Mouse (Mus musculus): ENCODE data around the gene Psmb3. TPM values are rescaled to one million over a fixed set of nuclear protein-coding genes. Genes with fewer than 3 reads are reported as not detected.
"Not testable (repeated sequence)": the region's sequence is repeated elsewhere in the genome, so short reads cannot be mapped to it uniquely, and the experiment has no call there.

Psmb3 gene
- total RNA-seq, 2 experiments from 2014 or later, result 150 to 151 TPM

DNA sequence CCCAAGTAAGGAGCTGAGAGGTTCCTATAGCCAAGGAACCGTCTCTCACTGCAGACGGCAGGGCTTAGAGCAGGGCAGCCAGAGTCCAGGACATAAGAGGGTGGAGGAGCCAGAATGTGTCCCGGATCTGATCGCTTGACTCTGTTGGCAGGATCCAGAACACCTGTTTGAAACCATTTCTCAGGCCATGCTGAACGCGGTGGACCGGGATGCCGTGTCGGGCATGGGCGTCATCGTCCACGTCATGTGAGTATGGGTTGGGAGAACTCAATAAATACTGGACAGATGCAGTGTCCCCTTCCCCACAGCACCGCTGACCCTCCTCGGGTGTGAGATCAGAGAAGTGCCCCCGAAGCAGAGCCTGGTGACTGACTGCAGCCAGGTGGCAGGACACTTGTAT, 9.1 kb downstream of the Psmb3 start:
- intact Hi-C loops (cut with DNase I), result no loop called here
- DNase-seq (ENCODE audit: low spot score), result no peak

GRCm38 (mm10) chr11:97713896-97714295, 10.7 kb downstream of the Psmb3 start:
- DNase-seq (ENCODE audit: low spot score), result no peak
- intact Hi-C loops (cut with DNase I), result no loop called here

DNA sequence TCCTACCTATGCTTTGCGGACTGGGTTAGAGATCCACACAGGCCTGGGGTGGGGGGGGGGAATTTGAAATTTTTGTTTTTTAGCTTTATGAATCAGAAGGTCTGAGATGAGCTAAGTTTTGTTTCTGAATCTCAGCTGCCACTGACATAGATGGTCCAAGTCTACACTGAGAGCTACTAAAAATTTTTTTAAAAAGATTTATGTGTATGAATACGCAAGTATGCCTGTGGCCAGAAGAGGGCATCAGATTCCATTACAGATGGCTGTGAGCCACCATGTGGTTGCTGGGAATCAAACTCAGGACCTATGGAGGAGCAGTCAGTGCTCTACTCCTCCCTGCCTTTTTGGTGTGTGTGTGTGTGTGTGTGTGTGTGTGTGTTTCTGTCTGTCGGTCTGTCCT, 11.2 kb downstream of the Psmb3 start:
- intact Hi-C loops (cut with DNase I), result no loop called here
- DNase-seq (ENCODE audit: low spot score), result no peak

DNA sequence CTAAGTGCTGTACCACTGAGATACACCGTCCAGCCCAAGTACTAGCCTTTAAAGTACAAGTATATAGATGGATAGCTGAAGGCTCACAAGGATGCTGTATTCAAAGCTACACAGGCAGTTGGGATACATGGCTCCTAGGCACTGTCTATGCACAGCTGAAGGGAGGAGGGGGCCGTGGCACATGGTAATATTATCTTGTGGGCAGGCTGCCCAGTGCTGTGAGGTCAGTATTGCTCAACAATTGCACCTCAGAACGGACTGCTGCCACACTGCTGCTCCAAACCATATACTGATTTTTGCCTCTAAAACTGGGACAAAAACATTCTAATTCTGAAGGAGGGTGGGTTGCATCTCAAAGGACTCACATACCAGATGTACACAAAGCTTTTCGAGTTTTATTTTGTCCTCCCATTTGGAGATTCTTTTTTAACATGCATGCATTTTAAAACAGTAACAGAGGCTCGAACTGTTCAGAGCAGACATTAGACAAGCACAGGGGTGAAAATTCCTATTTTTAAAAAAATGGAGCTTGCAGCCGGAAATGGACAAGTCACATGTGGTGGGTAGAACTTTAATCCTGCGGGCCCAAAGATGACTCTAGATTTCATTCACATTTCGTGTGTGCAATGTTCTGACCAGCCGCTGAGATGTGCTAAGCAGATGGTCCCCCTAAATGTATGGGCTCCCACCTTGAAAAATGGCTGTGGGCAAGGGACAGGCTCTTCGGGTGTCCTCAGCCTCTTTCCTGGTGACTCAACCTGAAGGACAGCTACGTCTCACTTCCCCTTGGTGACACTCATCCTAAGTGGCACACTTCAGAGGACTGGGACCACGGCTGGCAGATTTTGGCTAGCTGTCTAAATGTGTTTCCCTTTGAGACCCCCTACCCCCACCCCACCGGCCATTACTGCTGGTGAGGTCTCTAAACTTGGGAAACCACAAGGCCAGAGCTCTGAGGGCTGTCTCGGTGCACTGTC, 11.9 kb downstream of the Psmb3 start:
- intact Hi-C loops (cut with DNase I), result no loop called here

GRCm38 (mm10) chr11:97716021-97716420, 12.8 kb downstream of the Psmb3 start:
- no peak for DNase-seq (ENCODE audit: low spot score)
- intact Hi-C loops (cut with DNase I), result no loop called here

More for the DNA sequence above, 11.9 kb downstream of the Psmb3 start:
- DNase-seq (ENCODE audit: low spot score), result peak; percentile 31

- no peak for DNase-seq (ENCODE audit: low spot score)
- intact Hi-C loops (cut with DNase I), result no loop called here
Measured at GRCm38 (mm10) chr11:97717369-97718280, 14.4 kb downstream of the Psmb3 start.

DNA sequence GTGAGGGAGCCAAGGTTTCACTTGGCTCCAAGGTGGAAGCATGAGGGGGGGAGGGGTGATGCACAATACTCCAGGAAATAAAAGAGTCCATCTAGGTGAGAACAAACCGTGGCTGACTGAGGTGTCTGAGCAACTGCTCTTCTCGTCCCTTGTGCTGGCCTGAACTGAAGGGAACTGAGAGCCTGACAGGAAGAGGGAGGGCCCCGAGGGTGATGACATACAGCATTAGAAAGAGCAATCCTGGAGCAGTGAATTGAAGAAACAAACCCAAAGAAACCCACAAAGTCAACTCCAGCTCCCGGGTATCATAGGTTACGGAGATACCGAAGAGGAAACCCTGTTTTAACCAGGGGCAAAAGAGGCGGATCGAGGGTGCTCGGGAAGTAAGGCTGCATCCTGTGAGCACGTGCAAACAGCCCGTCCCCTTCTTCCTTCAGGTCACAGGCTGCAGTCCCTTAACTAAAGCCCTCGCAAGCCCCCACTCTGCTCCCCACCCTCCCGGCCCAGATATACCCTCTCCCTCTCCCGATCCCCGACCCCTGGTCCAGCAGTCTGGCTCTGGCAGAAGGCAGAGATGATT, 15.2 kb downstream of the Psmb3 start:
- intact Hi-C loops (cut with DNase I), result no loop called here
- no peak for DNase-seq (ENCODE audit: low spot score)

GRCm38 (mm10) chr11:97719041-97719440, 15.8 kb downstream of the Psmb3 start:
- intact Hi-C loops (cut with DNase I), result no loop called here
- no peak for DNase-seq (ENCODE audit: low spot score)

DNA sequence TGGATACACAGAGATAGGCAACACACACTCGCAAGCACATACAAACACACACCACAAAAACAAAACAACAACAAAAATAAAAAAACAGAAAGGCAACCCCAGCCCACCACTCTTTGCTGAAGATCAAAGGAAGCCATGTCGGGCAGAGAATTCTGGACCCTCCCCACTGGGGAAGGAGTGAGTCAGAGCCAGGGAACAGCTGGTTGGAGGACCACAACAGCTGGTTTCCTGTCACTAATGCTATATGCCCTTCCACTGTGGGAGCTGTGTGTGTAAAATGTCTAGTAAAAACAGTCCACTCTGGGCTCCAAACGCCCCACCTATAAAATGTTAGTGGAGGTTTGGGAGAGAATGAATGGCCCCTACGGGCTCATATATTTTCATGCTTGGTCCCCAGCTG, 18.1 kb downstream of the Psmb3 start:
- no peak for DNase-seq (ENCODE audit: low spot score)
- intact Hi-C loops (cut with DNase I), result no loop called here

- no peak for DNase-seq (ENCODE audit: low spot score)
- intact Hi-C loops (cut with DNase I), result no loop called here
Measured at GRCm38 (mm10) chr11:97723709-97724108, 20.5 kb downstream of the Psmb3 start.

GRCm38 (mm10) chr11:97728311-97728710, 25.1 kb downstream of the Psmb3 start:
- intact Hi-C loops (cut with DNase I), result no loop called here
- no peak for DNase-seq (ENCODE audit: low spot score)

- no peak for DNase-seq (ENCODE audit: low spot score)
- intact Hi-C loops (cut with DNase I), result no loop called here
Measured at GRCm38 (mm10) chr11:97728730-97729129, 25.5 kb downstream of the Psmb3 start.

DNA sequence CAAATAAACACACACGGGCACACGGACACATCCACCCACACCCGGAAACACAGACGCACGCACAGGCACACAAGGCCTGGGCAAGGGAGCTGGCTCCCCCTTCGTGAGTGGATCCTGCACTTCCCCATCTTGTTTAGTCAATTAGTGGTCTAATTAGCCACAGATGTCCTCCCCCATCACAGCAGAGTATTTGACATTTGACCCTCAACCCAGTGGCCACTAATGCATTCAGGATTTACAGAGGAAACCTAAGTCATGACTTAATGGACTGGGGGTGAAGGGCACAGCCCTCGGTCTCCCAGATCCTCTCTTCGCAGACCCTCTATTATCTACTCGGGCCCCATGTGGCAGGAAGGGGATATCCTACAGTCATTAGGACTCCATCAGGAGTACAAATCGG, 30.5 kb downstream of the Psmb3 start:
- no peak for DNase-seq (ENCODE audit: low spot score)
- intact Hi-C loops (cut with DNase I), result no loop called here

DNA sequence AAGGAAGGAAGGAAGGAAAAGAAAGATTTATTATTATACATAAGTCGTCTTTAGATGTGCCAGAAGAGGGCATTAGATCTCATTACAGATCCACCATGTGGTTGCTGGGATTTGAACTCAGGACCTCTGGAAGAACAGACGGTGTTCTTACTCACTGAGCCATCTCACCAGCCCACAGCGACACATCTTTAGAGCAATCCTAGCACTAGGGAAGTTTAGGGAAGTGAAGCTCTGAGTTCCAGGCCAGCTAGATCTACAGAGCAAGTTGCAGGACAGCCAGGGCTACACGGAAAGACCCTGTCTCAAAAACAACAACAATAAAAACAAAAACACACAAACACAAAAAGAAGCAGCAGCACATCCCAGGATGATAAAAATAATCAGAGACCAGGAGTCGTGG, 31.6 kb downstream of the Psmb3 start:
- intact Hi-C loops (cut with DNase I); DNase-seq (ENCODE audit: low spot score): not testable (repeated sequence)

DNA sequence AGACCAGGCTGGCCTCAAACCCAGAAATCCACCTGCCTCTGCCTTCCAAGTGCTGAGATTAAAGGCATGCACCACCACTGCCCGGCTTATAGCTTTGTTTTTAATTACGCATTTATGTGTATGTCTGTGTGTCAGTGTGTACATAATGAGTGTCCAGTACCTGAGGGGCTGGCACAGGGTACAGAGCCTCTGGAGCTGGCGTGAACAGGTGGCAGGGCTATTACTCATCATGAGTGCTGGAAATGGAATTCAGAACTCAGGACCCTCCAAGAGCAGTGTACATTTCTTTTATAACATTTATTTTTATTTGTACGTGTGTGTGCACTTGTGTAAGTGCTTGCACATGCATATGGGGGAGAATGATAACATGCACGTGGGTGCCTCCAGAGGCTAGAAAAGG, 33.4 kb downstream of the Psmb3 start:
- intact Hi-C loops (cut with DNase I), result no loop called here
- DNase-seq (ENCODE audit: low spot score), result no peak

DNA sequence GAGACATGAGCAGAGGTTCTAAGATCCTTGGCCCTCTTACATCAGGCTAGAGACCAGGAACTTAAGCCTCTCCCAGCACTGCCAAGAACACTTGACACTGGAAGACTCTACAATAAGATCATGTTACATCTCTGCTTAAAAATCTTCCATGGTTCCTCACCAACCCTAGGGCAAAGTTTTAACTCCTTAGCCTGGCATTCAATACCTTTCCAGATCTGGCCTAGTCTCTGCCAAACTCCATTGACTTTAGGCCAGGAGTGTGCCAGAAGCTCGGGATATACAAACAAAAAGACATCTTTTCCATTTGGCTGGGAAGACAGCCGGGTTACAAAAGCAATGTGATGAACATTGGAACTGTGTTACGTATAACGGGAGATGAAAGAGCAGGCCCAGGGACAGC, 34.4 kb downstream of the Psmb3 start:
- DNase-seq (ENCODE audit: low spot score), result no peak
- intact Hi-C loops (cut with DNase I), result no loop called here

- intact Hi-C loops (cut with DNase I), result no loop called here
- DNase-seq (ENCODE audit: low spot score), result no peak
Measured at GRCm38 (mm10) chr11:97738703-97739102, 35.5 kb downstream of the Psmb3 start.

- intact Hi-C loops (cut with DNase I), result no loop called here
- DNase-seq (ENCODE audit: low spot score), result no peak
Measured at GRCm38 (mm10) chr11:97739155-97739554, 36.0 kb downstream of the Psmb3 start.

- no peak for DNase-seq (ENCODE audit: low spot score)
- intact Hi-C loops (cut with DNase I), result loop anchor here (5.0 kb wide), 1 partner anchor 38 kb away; the partner anchor contains the start of genes Pcgf2 and Psmb3
Measured at GRCm38 (mm10) chr11:97740190-97740589, 37.0 kb downstream of the Psmb3 start.

GRCm38 (mm10) chr11:97742157-97742556, 39.0 kb downstream of the Psmb3 start:
- intact Hi-C loops (cut with DNase I), result loop anchor here (5.0 kb wide), 1 partner anchor 40 kb away; the partner anchor contains the start of genes Pcgf2 and Psmb3

More at GRCm38 (mm10) chr11:97742157-97742556, 39.0 kb downstream of the Psmb3 start:
- no peak for DNase-seq (ENCODE audit: low spot score)

Measured in heart, postnatal 25 days (tissue).